Mouse (Mus musculus): Measurements from ENCODE around the gene Pigf. TPM values are rescaled to one million over a fixed set of nuclear protein-coding genes. Genes with fewer than 3 reads are reported as not detected.

Pigf gene
- total RNA-seq, 2 experiments from 2014 or later, result 4.3 to 6.3 TPM

GRCm38 (mm10) chr17:86970026-86970750 lies 55.0 kb downstream of the Pigf start:
- ATAC-seq (replicated peaks; ENCODE audit: low FRiP score, poor library complexity, severe bottlenecking), result no peak

GRCm38 (mm10) chr17:86969582-86969981 lies 55.6 kb downstream of the Pigf start:
- ATAC-seq (replicated peaks; ENCODE audit: low FRiP score, poor library complexity, severe bottlenecking), result no peak

- ATAC-seq (replicated peaks; ENCODE audit: low FRiP score, poor library complexity, severe bottlenecking), result no peak
These were observed 56.6 kb downstream of the Pigf start for GRCm38 (mm10) chr17:86968581-86968980.

- no peak for ATAC-seq (replicated peaks; ENCODE audit: low FRiP score, poor library complexity, severe bottlenecking)
These were observed 57.4 kb downstream of the Pigf start for GRCm38 (mm10) chr17:86967536-86968525.

GRCm38 (mm10) chr17:86967048-86967447 lies 58.2 kb downstream of the Pigf start:
- no peak for ATAC-seq (replicated peaks; ENCODE audit: low FRiP score, poor library complexity, severe bottlenecking)

GRCm38 (mm10) chr17:86966040-86966439 lies 59.2 kb downstream of the Pigf start:
- no peak for ATAC-seq (replicated peaks; ENCODE audit: low FRiP score, poor library complexity, severe bottlenecking)

DNA sequence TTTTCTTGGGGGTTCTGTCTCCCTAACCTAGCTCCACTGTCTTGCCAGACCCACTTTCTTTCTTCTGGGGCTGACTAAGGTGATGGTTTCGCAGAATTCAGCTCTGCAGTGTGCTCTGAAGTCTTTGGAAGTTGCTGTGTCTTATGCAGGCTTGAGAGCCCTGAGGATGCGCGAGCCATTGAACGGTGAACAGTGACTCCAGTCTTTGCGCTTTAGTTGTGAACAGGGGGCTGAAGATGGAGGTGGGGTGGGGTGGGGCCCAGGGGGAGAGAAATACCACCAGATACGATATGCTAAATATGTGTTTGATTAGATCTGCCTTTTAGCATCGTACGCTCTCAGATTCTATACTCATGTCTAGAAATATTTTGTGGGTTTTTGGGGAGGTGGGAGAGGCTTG lies 60.1 kb downstream of the Pigf start:
- ATAC-seq (replicated peaks; ENCODE audit: low FRiP score, poor library complexity, severe bottlenecking), result no peak

- no peak for ATAC-seq (replicated peaks; ENCODE audit: low FRiP score, poor library complexity, severe bottlenecking)
These were observed 60.7 kb downstream of the Pigf start for GRCm38 (mm10) chr17:86964502-86964901.

- no peak for ATAC-seq (replicated peaks; ENCODE audit: low FRiP score, poor library complexity, severe bottlenecking)
These were observed 61.2 kb downstream of the Pigf start for GRCm38 (mm10) chr17:86964041-86964440.

- ATAC-seq (replicated peaks; ENCODE audit: low FRiP score, poor library complexity, severe bottlenecking), result no peak
These were observed 61.7 kb downstream of the Pigf start for GRCm38 (mm10) chr17:86963586-86963902.

- no peak for ATAC-seq (replicated peaks; ENCODE audit: low FRiP score, poor library complexity, severe bottlenecking)
These were observed 62.2 kb downstream of the Pigf start, which contains the start of gene Rhoq for GRCm38 (mm10) chr17:86962894-86963585. Rhoq (plus strand) TSS chr17:86963082.

- ATAC-seq (replicated peaks; ENCODE audit: low FRiP score, poor library complexity, severe bottlenecking), result no peak
These were observed 62.8 kb downstream of the Pigf start for GRCm38 (mm10) chr17:86962297-86962893.

GRCm38 (mm10) chr17:86961301-86961841 lies 63.8 kb downstream of the Pigf start:
- ATAC-seq (replicated peaks; ENCODE audit: low FRiP score, poor library complexity, severe bottlenecking), result no peak

GRCm38 (mm10) chr17:86957968-86958367 lies 67.2 kb downstream of the Pigf start:
- ATAC-seq (replicated peaks; ENCODE audit: low FRiP score, poor library complexity, severe bottlenecking), result no peak

DNA sequence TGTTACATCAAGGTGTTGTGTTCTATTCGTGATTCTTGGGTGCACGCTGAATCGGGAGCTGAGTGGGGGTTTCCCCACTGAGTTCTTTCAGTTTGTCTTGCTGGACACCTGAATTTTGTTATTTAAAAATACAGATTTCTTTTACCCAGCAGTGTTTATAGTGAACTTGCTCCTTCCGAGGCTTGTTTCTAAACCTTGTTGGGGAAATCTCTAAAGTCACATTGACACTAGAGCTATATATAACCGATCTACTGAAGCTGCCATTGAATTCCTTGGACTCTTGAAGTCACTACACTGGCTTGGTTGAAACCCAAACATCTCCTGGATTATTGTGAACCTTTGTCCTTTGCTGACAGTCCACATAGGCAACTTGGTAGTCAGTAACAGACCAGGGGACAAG lies 68.0 kb downstream of the Pigf start:
- ATAC-seq (replicated peaks; ENCODE audit: low FRiP score, poor library complexity, severe bottlenecking), result no peak

- no peak for ATAC-seq (replicated peaks; ENCODE audit: low FRiP score, poor library complexity, severe bottlenecking)
These were observed 76.4 kb downstream of the Pigf start for GRCm38 (mm10) chr17:86948801-86949200.

DNA sequence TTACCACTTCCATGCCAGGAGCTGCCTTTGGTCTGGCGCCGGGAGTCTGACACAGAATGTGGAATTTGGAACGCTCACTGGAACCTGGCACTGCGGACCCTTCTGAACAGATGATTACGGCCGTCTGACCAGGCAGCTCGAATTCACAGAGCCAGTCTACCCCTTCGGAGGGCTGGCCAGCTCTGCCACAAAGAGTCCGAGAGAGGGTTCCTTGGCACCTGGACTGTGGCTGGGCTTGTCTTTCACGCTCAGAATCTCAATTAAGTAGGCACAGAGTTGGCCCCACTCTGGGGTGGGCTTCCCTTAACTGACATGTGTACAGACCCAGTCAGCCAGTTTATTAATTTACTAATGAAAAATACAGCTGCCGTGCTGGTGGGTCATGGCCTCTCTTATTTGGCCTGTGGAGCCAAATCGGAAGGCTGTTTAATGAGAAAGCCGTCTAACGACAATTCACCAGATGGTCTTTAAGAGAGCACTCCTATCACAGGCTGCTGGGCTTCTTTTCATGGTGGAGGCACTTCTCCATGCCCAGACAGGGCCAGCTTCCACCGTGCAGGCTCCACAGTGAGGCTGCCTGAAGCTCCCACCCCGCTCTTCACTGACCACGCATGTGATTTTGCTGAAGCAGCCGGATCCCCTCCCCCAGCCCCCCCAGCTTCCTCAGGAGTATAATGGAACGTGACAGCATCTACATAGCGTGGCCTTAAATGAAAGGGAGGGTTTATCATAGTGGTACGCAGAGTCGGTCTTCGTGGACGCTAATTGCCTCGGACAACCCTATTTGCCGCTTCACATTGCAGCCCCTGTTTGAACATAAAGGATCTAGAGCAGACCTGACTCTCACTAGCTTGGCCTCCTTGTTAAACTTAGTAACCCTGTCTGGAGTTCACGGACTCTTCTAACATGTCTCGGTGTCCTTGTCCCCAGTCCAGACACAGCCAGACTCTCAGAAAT lies 77.1 kb downstream of the Pigf start, which contains the start of gene Atp6v1e2:
TSS of gene Atp6v1e2 (minus strand) at position 58 of the 957 bp plus-strand sequence.
- no peak for ATAC-seq (replicated peaks; ENCODE audit: low FRiP score, poor library complexity, severe bottlenecking)

Measured in erythroid progenitor cell, adult 5-6 weeks (primary cell).